Mouse (Mus musculus): ENCODE data around the gene Hdac1. TPM values are rescaled to one million over a fixed set of nuclear protein-coding genes. Genes with fewer than 3 reads are reported as not detected.

Hdac1 gene
- polyA plus RNA-seq, 1 experiment: 55.4 TPM

GRCm38 (mm10) chr4:129514300-129514898 lies 28.1 kb downstream of the Hdac1 start:
- TF ChIP-seq POLR2A (IDR thresholded peaks at IDR 0.05; ENCODE audit: extremely low read depth, insufficient read depth, low read length) (no peak), CTCF (IDR thresholded peaks at IDR 0.05; ENCODE audit: extremely low read depth, insufficient read depth, low read length) (0 out of 2 replicates have a peak, but pooled peaks have one; percentile 34)
- Histone ChIP-seq H3K4me3 (ENCODE audit: insufficient read depth, low read length) (peak overlapping the region; percentile 56), H3K27ac (ENCODE audit: insufficient read depth, low read length) (no peak overlapping the region)

GRCm38 (mm10) chr4:129513891-129514290 lies 28.6 kb downstream of the Hdac1 start:
- peak overlapping the region; percentile 56 for H3K4me3 ChIP-seq (ENCODE audit: insufficient read depth, low read length)
- TF ChIP-seq CTCF (IDR thresholded peaks at IDR 0.05; ENCODE audit: extremely low read depth, insufficient read depth, low read length) (no peak), POLR2A (IDR thresholded peaks at IDR 0.05; ENCODE audit: extremely low read depth, insufficient read depth, low read length) (no peak)
- H3K4me1 ChIP-seq (ENCODE audit: control insufficient read depth, insufficient read depth, low read length): no peaks in the 10 kb centered on the region
- H3K27ac ChIP-seq (ENCODE audit: insufficient read depth, low read length): no peak overlapping the region

More at GRCm38 (mm10) chr4:129514300-129514898, 28.1 kb downstream of the Hdac1 start:
- no peaks in the 10 kb centered on the region for H3K4me1 ChIP-seq (ENCODE audit: control insufficient read depth, insufficient read depth, low read length)

GRCm38 (mm10) chr4:129513086-129513767 lies 29.3 kb downstream of the Hdac1 start, which contains the start of gene Marcksl1:
Gene Marcksl1, plus strand, starts transcription at chr4:129513581.
- H3K27ac ChIP-seq (ENCODE audit: insufficient read depth, low read length): 0 out of 2 replicates have a peak within 1 kb of the TSS, but pooled peaks have one; percentile 61
- H3K4me3 ChIP-seq (ENCODE audit: insufficient read depth, low read length): peak within 1 kb of the TSS; percentile 56
- TF ChIP-seq POLR2A (IDR thresholded peaks at IDR 0.05; ENCODE audit: extremely low read depth, insufficient read depth, low read length): peak; percentile 44; the same call in 1 of the 2 replicates
- TF ChIP-seq CTCF (IDR thresholded peaks at IDR 0.05; ENCODE audit: extremely low read depth, insufficient read depth, low read length): no peak
- H3K4me1 ChIP-seq (ENCODE audit: control insufficient read depth, insufficient read depth, low read length): no peaks in the 10 kb centered on the region

GRCm38 (mm10) chr4:129511413-129512096 lies 31.0 kb downstream of the Hdac1 start:
- peak overlapping the region; percentile 75 for H3K27ac ChIP-seq (ENCODE audit: insufficient read depth, low read length)
- TF ChIP-seq CTCF (IDR thresholded peaks at IDR 0.05; ENCODE audit: extremely low read depth, insufficient read depth, low read length) (no peak), POLR2A (IDR thresholded peaks at IDR 0.05; ENCODE audit: extremely low read depth, insufficient read depth, low read length) (no peak)

GRCm38 (mm10) chr4:129510723-129511412 lies 31.6 kb downstream of the Hdac1 start:
- H3K4me1 ChIP-seq (ENCODE audit: control insufficient read depth, insufficient read depth, low read length): no peaks in the 10 kb centered on the region
- H3K27ac ChIP-seq (ENCODE audit: insufficient read depth, low read length): peak overlapping the region; percentile 67; the same call in 1 of the 2 replicates
- H3K4me3 ChIP-seq (ENCODE audit: insufficient read depth, low read length): no peak overlapping the region
- TF ChIP-seq POLR2A (IDR thresholded peaks at IDR 0.05; ENCODE audit: extremely low read depth, insufficient read depth, low read length) (no peak), CTCF (IDR thresholded peaks at IDR 0.05; ENCODE audit: extremely low read depth, insufficient read depth, low read length) (no peak)

More at GRCm38 (mm10) chr4:129511413-129512096, 31.0 kb downstream of the Hdac1 start:
- H3K4me1 ChIP-seq (ENCODE audit: control insufficient read depth, insufficient read depth, low read length): no peaks in the 10 kb centered on the region
- no peak overlapping the region for H3K4me3 ChIP-seq (ENCODE audit: insufficient read depth, low read length)

GRCm38 (mm10) chr4:129509650-129510049 lies 32.9 kb downstream of the Hdac1 start:
- no peaks in the 10 kb centered on the region for H3K4me1 ChIP-seq (ENCODE audit: control insufficient read depth, insufficient read depth, low read length)
- TF ChIP-seq CTCF (IDR thresholded peaks at IDR 0.05; ENCODE audit: extremely low read depth, insufficient read depth, low read length) (no peak), POLR2A (IDR thresholded peaks at IDR 0.05; ENCODE audit: extremely low read depth, insufficient read depth, low read length) (no peak)
- no peak overlapping the region for H3K4me3 ChIP-seq (ENCODE audit: insufficient read depth, low read length)
- H3K27ac ChIP-seq (ENCODE audit: insufficient read depth, low read length): no peak overlapping the region

GRCm38 (mm10) chr4:129508834-129509600 lies 33.5 kb downstream of the Hdac1 start:
- Histone ChIP-seq H3K4me1 (ENCODE audit: control insufficient read depth, insufficient read depth, low read length) (no peaks in the 10 kb centered on the region), H3K27ac (ENCODE audit: insufficient read depth, low read length) (no peak overlapping the region), H3K4me3 (ENCODE audit: insufficient read depth, low read length) (no peak overlapping the region)
- no peak for TF ChIP-seq POLR2A (IDR thresholded peaks at IDR 0.05; ENCODE audit: extremely low read depth, insufficient read depth, low read length)
- no peak for TF ChIP-seq CTCF (IDR thresholded peaks at IDR 0.05; ENCODE audit: extremely low read depth, insufficient read depth, low read length)

GRCm38 (mm10) chr4:129508237-129508515 lies 34.3 kb downstream of the Hdac1 start:
- no peak overlapping the region for H3K27ac ChIP-seq (ENCODE audit: insufficient read depth, low read length)
- no peaks in the 10 kb centered on the region for H3K4me1 ChIP-seq (ENCODE audit: control insufficient read depth, insufficient read depth, low read length)
- no peak overlapping the region for H3K4me3 ChIP-seq (ENCODE audit: insufficient read depth, low read length)
- TF ChIP-seq CTCF (IDR thresholded peaks at IDR 0.05; ENCODE audit: extremely low read depth, insufficient read depth, low read length) (no peak), POLR2A (IDR thresholded peaks at IDR 0.05; ENCODE audit: extremely low read depth, insufficient read depth, low read length) (no peak)
